Mouse (Mus musculus) G1E (cell line): ENCODE measurements around the gene Fam124a.

Source experiments
- CTCF ChIP-seq: IDR thresholded peaks from 2 replicates; pipeline ENCODE4 v1.5.1; 2012; ENCODE audit warnings: low read depth, low read length, inconsistent platforms, mixed read lengths
- GATA1 ChIP-seq: IDR thresholded peaks from 2 replicates; pipeline ENCODE4 v1.6.1; 2012; ENCODE audit warnings: borderline replicate concordance, low read length, inconsistent platforms, mixed read lengths
- GATA2 ChIP-seq: IDR thresholded peaks from 2 replicates; pipeline ENCODE4 v1.6.1; 2012; ENCODE audit warnings: low read depth, low read length, inconsistent platforms, borderline replicate concordance
- POLR2AphosphoS5 ChIP-seq: IDR thresholded peaks from 2 replicates; pipeline ENCODE4 v1.6.1; 2012; ENCODE audit warnings: low read depth, low read length, inconsistent platforms; ENCODE audit not compliant: insufficient replicate concordance
- TAL1 ChIP-seq: conservative IDR thresholded peaks from 2 replicates; pipeline ENCODE4 v1.6.1; 2012; ENCODE audit warnings: low read depth, low read length, inconsistent platforms, mixed read lengths

GRCm38 (mm10) chr14:62609904-62610303 lies 54.4 kb downstream of the Fam124a start:
- TF ChIP-seq POLR2AphosphoS5 = no peak
- no peak for TF ChIP-seq CTCF
- TF ChIP-seq GATA1 = no peak
- TF ChIP-seq TAL1 = no peak
- no peak for TF ChIP-seq GATA2
